ENCODE assay signal across 13 mouse cellular contexts in genomic region chr2:92188744-92189143, GRCm38 (mm10).
DNase-seq lines count a peak whose midpoint lies in the region; ATAC-seq and TF ChIP-seq lines count a peak whose summit lies in the region.
"Had no signal": no experiment of that assay in that cellular context is flagged by ENCODE, and none has a peak within 500 bp of the region (broad histone marks: within the 10 kb centered on the region; RNA-seq: fewer than 3 reads in every experiment).

No protein-coding gene starts in this region.

- no peak for DNase-seq in kidney, adult 18-20 months
- DNase-seq in CH12.LX (ENCODE audit: extremely low read depth) = no peak
- DNase-seq in midbrain, embryonic 11.5 days (ENCODE audit: low spot score, missing footprints) = peak; percentile 82
- no peak for DNase-seq in thymus, adult 18-20 months
- DNase-seq in urinary bladder, postnatal 36 days (ENCODE audit: low spot score in 2 of 2) = no peak
- DNase-seq in right cerebral cortex, adult 2 months (ENCODE audit: low spot score in 2 of 2) = no peak
- DNase-seq: cerebellum, postnatal 10 days; gastrocnemius, postnatal 36 days; heart, postnatal 14 days; right cerebral cortex, adult 18-20 months had no signal

- dilution Hi-C loops in CH12.LX (cut with MboI; ENCODE audit: extremely low pct_ligation_motif_present, extremely low pct_unique_long_range_greater_than_20kb, low sequenced_read_pairs) = no loop called here

- in situ Hi-C loops in CH12.LX (cut with MboI; ENCODE audit: low pct_ligation_motif_present, low pct_unique_long_range_greater_than_20kb, low sequenced_read_pairs) = no loop called here

- peaks cover 19% of the 10 kb centered on the region for H3K4me1 ChIP-seq in kidney, embryonic 14.5 days (ENCODE audit: control insufficient read depth, insufficient read depth, low read length)
- peaks cover 5 to 35% of the 10 kb centered on the region in 2 experiments; a peak in 2 of 4 replicates for H3K4me1 ChIP-seq in CH12.LX (ENCODE audit: control insufficient read depth in 1 of 2, insufficient read depth in 2 of 2)
- peaks cover 53% of the 10 kb centered on the region for H3K4me1 ChIP-seq in forebrain, embryonic 13.5 days
- H3K4me1 ChIP-seq in midbrain, embryonic 11.5 days (ENCODE audit: control insufficient read depth, insufficient read depth, low read length) = peaks cover 20% of the 10 kb centered on the region

- H3K4me3 ChIP-seq in kidney, embryonic 14.5 days (ENCODE audit: low read length) = no peak overlapping the region; the same call in 1 of the 2 replicates
- H3K4me3 ChIP-seq in CH12.LX (replicated peaks in 1 of 3; ENCODE audit: low read depth in 2 of 3, low read length in 2 of 3, poor library complexity in 1 of 3) = peak overlapping the region in 2 of 3 experiments; percentile 80 to 87
- H3K4me3 ChIP-seq in forebrain, embryonic 13.5 days = peak overlapping the region; percentile 79
- H3K4me3 ChIP-seq in midbrain, embryonic 11.5 days (ENCODE audit: low read depth, low read length) = 0 out of 2 replicates have a peak overlapping the region, but pooled peaks have one; percentile 1
- H3K4me3 ChIP-seq: liver, embryonic 15.5 days had no signal

- no peak for ATAC-seq in kidney, embryonic 14.5 days (ENCODE audit: low FRiP score, low TSS enrichment)
- no peak for ATAC-seq in forebrain, embryonic 13.5 days
- ATAC-seq in midbrain, embryonic 11.5 days (ENCODE audit: low FRiP score) = no peak

- WGBS in kidney, embryonic 14.5 days = 73% methylated on average over 3 of the region's 3 CpGs
- 60% methylated on average over 3 of the region's 3 CpGs for WGBS in forebrain, embryonic 13.5 days
- WGBS in midbrain, embryonic 11.5 days = 79% methylated on average over 3 of the region's 3 CpGs

- no peak for TF ChIP-seq EP300 in CH12.LX (IDR thresholded peaks at IDR 0.05; ENCODE audit: low read length)

- no peak overlapping the region for H3K27ac ChIP-seq in kidney, embryonic 14.5 days (ENCODE audit: low read depth, low read length)
- no peak overlapping the region for H3K27ac ChIP-seq in CH12.LX (ENCODE audit: insufficient read depth, low read depth)
- no peak overlapping the region for H3K27ac ChIP-seq in forebrain, embryonic 13.5 days
- H3K27ac ChIP-seq in midbrain, embryonic 11.5 days (ENCODE audit: low read depth, low read length) = no peak overlapping the region
- H3K27ac ChIP-seq: liver, embryonic 15.5 days had no signal

- peaks cover 55% of the 10 kb centered on the region for H3K79me2 ChIP-seq in CH12.LX (replicated peaks; ENCODE audit: control insufficient read depth, extremely low read depth, insufficient read depth, poor library complexity, severe bottlenecking)

- peak overlapping the region; percentile 8 for H3K4me2 ChIP-seq in kidney, embryonic 14.5 days (replicated peaks; ENCODE audit: low read depth, low read length)
- H3K4me2 ChIP-seq in CH12.LX (ENCODE audit: insufficient read depth, low read depth, poor library complexity, severe bottlenecking) = peak overlapping the region; percentile 87
- peak overlapping the region; percentile 49 for H3K4me2 ChIP-seq in forebrain, embryonic 13.5 days
- peak overlapping the region; percentile 31 for H3K4me2 ChIP-seq in midbrain, embryonic 11.5 days
- H3K4me2 ChIP-seq: liver, embryonic 15.5 days had no signal

- TF ChIP-seq RAD21 in CH12.LX (IDR thresholded peaks at IDR 0.05; ENCODE audit: low read depth, low read length) = no peak

- no peaks in the 10 kb centered on the region for H3K9me3 ChIP-seq in kidney, embryonic 14.5 days (ENCODE audit: control insufficient read depth, low read length)
- H3K9me3 ChIP-seq in CH12.LX (replicated peaks; ENCODE audit: low read length) = no peaks in the 10 kb centered on the region
- H3K9me3 ChIP-seq in forebrain, embryonic 13.5 days (replicated peaks) = no peaks in the 10 kb centered on the region
- H3K9me3 ChIP-seq in midbrain, embryonic 11.5 days (ENCODE audit: control insufficient read depth, low read length) = no peaks in the 10 kb centered on the region
- H3K9me3 ChIP-seq: liver, embryonic 15.5 days had no signal

- TF ChIP-seq CTCF in CH12.LX (conservative IDR thresholded peaks at IDR 0.05 in 1 of 2, IDR thresholded peaks at IDR 0.05 in 1 of 2; ENCODE audit: low read depth in 2 of 2, low read length in 2 of 2) = no peak

- no peak for TF ChIP-seq POLR2A in CH12.LX (IDR thresholded peaks at IDR 0.05; ENCODE audit: low read depth, low read length)

- no peaks in the 10 kb centered on the region for H3K27me3 ChIP-seq in kidney, embryonic 14.5 days (ENCODE audit: control insufficient read depth, insufficient read depth, low read length)
- H3K27me3 ChIP-seq in CH12.LX (replicated peaks) = no peaks in the 10 kb centered on the region
- H3K27me3 ChIP-seq in forebrain, embryonic 13.5 days = no peaks in the 10 kb centered on the region
- no peaks in the 10 kb centered on the region for H3K27me3 ChIP-seq in midbrain, embryonic 11.5 days (ENCODE audit: control insufficient read depth, insufficient read depth, low read length)

- H3K36me3 ChIP-seq in kidney, embryonic 14.5 days (ENCODE audit: control insufficient read depth, insufficient read depth, low read length) = no peaks in the 10 kb centered on the region
- peaks cover 0 to 5% of the 10 kb centered on the region in 2 experiments for H3K36me3 ChIP-seq in CH12.LX (replicated peaks in 1 of 2; ENCODE audit: control insufficient read depth in 1 of 2, insufficient read depth in 1 of 2, low read length in 1 of 2)
- H3K36me3 ChIP-seq in forebrain, embryonic 13.5 days (ENCODE audit: poor library complexity, severe bottlenecking) = no peaks in the 10 kb centered on the region
- no peaks in the 10 kb centered on the region for H3K36me3 ChIP-seq in midbrain, embryonic 11.5 days (ENCODE audit: control insufficient read depth, insufficient read depth, low read length)
- H3K36me3 ChIP-seq: liver, embryonic 15.5 days had no signal

- no peak overlapping the region for H3K9ac ChIP-seq in kidney, embryonic 14.5 days (ENCODE audit: low read depth, low read length)
- H3K9ac ChIP-seq in CH12.LX (ENCODE audit: insufficient read depth, low read depth) = peak overlapping the region; percentile 19; the same call in 1 of the 2 replicates
- peak overlapping the region; percentile 26; the same call in 1 of the 2 replicates for H3K9ac ChIP-seq in forebrain, embryonic 13.5 days
- no peak overlapping the region for H3K9ac ChIP-seq in midbrain, embryonic 11.5 days (ENCODE audit: low read length)
- H3K9ac ChIP-seq: liver, embryonic 15.5 days had no signal

TF ChIP-seq in CH12.LX, 34 proteins besides CTCF, POLR2A, EP300 and RAD21:
- TF ChIP-seq IRF4 (IDR thresholded peaks at IDR 0.05; ENCODE audit: low read depth, low read length) (peak; percentile 30; the same call in 1 of the 2 replicates), BHLHE40 (IDR thresholded peaks at IDR 0.05; ENCODE audit: low read depth, low read length) (no peak), POLR2AphosphoS2 (IDR thresholded peaks at IDR 0.05; ENCODE audit: low read depth, low read length) (no peak), ELF1 (IDR thresholded peaks at IDR 0.05; ENCODE audit: low read depth, low read length) (no peak), RCOR1 (conservative IDR thresholded peaks at IDR 0.05; ENCODE audit: low read depth, low read length) (no peak), PAX5 (IDR thresholded peaks at IDR 0.05; ENCODE audit: low read length) (no peak), SIN3A (IDR thresholded peaks at IDR 0.05; ENCODE audit: low read length) (peak; percentile 42; the same call in 1 of the 2 replicates), MXI1 (IDR thresholded peaks at IDR 0.05; ENCODE audit: low read depth, low read length) (0 out of 2 replicates have a peak, but pooled peaks have one; percentile 33), USF2 (conservative IDR thresholded peaks at IDR 0.05; ENCODE audit: low read depth, low read length) (no peak), ETS1 (conservative IDR thresholded peaks at IDR 0.05; ENCODE audit: low read depth, low read length) (no peak), CHD2 (IDR thresholded peaks at IDR 0.05; ENCODE audit: low read length) (no peak), NRF1 (IDR thresholded peaks at IDR 0.05; ENCODE audit: low read depth, low read length) (no peak), CHD1 (IDR thresholded peaks at IDR 0.05; ENCODE audit: low read depth, low read length) (no peak), MAZ (IDR thresholded peaks at IDR 0.05; ENCODE audit: low read depth, low read length) (no peak), ZKSCAN1 (IDR thresholded peaks at IDR 0.05; ENCODE audit: borderline replicate concordance, low read depth, low read length) (no peak), KAT2A (IDR thresholded peaks at IDR 0.05; ENCODE audit: insufficient replicate concordance, low read length) (no peak), NELFE (IDR thresholded peaks at IDR 0.05; ENCODE audit: low read depth, low read length) (no peak), JUND (conservative IDR thresholded peaks at IDR 0.05; ENCODE audit: low read depth, low read length) (peak; percentile 68; the same call in 1 of the 2 replicates), MAX (IDR thresholded peaks at IDR 0.05; ENCODE audit: low read length) (no peak), USF1 (IDR thresholded peaks at IDR 0.05; ENCODE audit: low read depth, low read length) (no peak), MEF2A (IDR thresholded peaks at IDR 0.05; ENCODE audit: borderline replicate concordance, low read depth, low read length) (no peak), GABPA (IDR thresholded peaks at IDR 0.05; ENCODE audit: insufficient replicate concordance, low read depth, low read length) (no peak)
TF ChIP-seq in CH12.LX: peak in this region for 4.

Comparison
In these comparisons a context has a peak if more than half of its experiments do, and no peak if none do; other contexts are left out.
1. H3K4me2 ChIP-seq: peak in every context shown above with its lines; median percentile 87 in CH12.LX; 49 in forebrain, embryonic 13.5 days; 31 in midbrain, embryonic 11.5 days; 8 in kidney, embryonic 14.5 days.
2. H3K9ac ChIP-seq: peak in CH12.LX (single experiment) and forebrain, embryonic 13.5 days (single experiment); none in kidney, embryonic 14.5 days (single experiment) and midbrain, embryonic 11.5 days (single experiment).